Mouse (Mus musculus): ENCODE results near the gene Agmo. TPM values are rescaled to one million over a fixed set of nuclear protein-coding genes. Genes with fewer than 3 reads are reported as not detected.

Agmo gene
- 5.4 TPM for polyA plus RNA-seq (2014; fragmentation: Illumina TruSeq; extraction: RNeasy Lipid Tissue Mini Kit (QIAGEN cat#74804); ENCODE audit: low read depth, low replicate concordance)

GRCm38 (mm10) chr12:37241566-37242021 is at the start of gene Agmo:
Gene Agmo, plus strand, starts transcription at chr12:37241641.

Other genes with a start within 250 kb of the Agmo start
- gene Meox2, start 133.1 kb upstream of the Agmo start, polyA plus RNA-seq (2014; fragmentation: Illumina TruSeq; extraction: RNeasy Lipid Tissue Mini Kit (QIAGEN cat#74804); ENCODE audit: low read depth, low replicate concordance) = 0.08 TPM

Data from testis, adult 10 weeks (tissue).